Mouse (Mus musculus): Measurements from ENCODE around the gene Cbx3.
"Not testable (repeated sequence)": the region's sequence is repeated elsewhere in the genome, so short reads cannot be mapped to it uniquely, and the experiment has no call there.

Cbx3 gene

GRCm38 (mm10) chr6:51471179-51471505, 982 bp downstream of the Cbx3 start:
- DNase-seq, result no peak

DNA sequence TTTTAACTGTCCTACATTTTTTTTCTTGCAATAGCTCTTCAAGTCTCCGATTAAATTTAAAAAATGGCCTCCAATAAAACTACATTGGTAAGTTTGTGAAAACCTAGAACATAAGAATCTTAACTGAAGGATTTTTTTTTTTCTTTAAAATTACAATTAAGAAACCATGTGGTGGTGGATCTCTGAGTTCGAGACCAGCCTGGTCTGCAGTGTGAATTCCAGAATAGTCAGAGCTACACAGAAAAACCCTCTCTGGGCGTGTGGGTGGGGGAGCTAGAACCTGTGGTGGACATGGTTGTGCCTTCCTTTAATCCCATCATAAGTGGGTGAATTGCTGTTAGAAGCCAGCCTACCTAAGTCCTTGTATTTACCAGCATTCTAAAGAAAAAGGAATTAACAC, 1.6 kb downstream of the Cbx3 start:
- DNase-seq, result no peak

DNA sequence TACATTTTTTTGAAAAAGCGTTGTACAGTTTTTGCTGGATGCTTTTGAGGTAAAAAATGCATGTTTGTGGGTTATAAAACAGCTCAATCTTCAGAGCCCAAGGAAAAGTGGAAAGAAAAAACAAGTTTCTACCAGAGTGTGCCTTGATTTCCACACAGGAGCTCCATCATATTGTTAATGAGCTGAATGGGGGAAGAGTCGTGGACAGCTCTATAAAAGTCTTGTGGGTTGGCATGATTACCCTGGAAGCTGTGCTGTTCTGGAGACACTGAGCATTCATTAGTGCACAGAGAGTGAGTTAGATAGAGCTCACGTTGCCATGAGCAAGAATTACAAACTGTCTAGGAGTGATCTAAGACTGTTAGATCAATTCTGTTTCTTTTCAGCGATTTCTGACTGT, 2.1 kb downstream of the Cbx3 start:
- DNase-seq, result no peak

- DNase-seq, result no peak
Measured at GRCm38 (mm10) chr6:51479136-51479731, 9.1 kb downstream of the Cbx3 start.

GRCm38 (mm10) chr6:51481548-51481947, 11.4 kb downstream of the Cbx3 start:
- no peak for DNase-seq

DNA sequence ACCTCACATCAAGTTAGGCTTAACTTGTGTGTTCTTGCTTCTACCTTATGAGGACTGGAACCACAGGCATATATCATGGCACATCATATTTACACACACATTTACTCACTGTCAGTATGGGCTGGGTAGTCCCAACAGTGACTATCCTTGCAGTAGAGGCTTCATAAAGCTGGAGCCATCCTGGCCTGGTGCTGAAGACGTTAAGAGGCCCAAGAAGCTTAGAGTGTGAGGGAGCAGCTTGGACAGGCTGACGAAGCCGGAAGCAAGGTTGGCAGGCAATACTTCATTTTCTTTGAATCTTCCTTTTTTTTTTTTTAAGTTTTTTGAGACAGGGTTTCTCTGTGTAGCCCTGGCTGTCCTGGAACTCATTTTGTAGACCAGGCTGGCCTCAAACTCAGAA, 13.7 kb downstream of the Cbx3 start:
- DNase-seq, result no peak

GRCm38 (mm10) chr6:51484556-51484955, 14.4 kb downstream of the Cbx3 start:
- DNase-seq, result not testable (repeated sequence)

DNA sequence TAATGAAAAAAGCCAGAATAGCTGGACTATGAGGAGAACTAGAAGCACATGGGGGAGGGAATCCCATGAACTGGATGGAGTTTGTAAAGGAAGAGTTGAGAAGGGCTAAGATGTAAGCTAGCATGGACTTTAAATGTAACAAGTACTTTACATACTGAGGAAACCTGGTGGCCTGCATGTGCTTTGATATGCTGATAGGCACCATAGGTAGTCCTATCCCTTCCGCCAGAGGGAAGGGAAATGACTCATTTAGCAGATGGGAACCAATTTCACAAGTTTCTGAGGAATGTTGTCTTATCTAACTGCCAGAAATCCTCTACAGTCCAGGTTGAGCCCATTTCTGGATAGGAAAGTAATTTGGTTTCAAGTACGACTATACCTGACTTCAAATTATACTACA, 15.5 kb downstream of the Cbx3 start:
- DNase-seq, result no peak

GRCm38 (mm10) chr6:51486076-51486710, 16.0 kb downstream of the Cbx3 start:
- no peak for DNase-seq

DNA sequence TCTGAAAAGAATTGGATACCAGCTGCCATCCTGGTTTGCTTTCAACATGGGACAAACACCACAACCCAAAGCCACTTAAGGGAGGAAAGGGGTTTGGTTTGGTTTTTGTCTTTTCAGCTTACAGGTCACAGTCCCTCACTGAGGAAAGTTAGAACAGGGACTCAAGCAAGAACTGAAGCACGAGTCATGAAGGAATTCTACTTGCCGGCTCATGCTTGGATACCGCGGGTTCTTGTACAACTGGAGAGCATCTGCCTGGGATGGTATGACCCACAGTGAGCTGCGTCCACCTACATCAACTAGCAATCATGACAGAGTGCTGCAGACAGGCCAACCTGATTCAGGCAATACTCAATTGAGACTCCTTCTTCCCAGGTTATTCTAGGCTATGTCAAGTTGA, 16.6 kb downstream of the Cbx3 start:
- no peak for DNase-seq

- DNase-seq, result peak; percentile 68 to 83
Measured at GRCm38 (mm10) chr6:51489787-51490186, 19.6 kb downstream of the Cbx3 start.

GRCm38 (mm10) chr6:51497321-51498111, 27.4 kb downstream of the Cbx3 start:
- DNase-seq, result no peak

DNA sequence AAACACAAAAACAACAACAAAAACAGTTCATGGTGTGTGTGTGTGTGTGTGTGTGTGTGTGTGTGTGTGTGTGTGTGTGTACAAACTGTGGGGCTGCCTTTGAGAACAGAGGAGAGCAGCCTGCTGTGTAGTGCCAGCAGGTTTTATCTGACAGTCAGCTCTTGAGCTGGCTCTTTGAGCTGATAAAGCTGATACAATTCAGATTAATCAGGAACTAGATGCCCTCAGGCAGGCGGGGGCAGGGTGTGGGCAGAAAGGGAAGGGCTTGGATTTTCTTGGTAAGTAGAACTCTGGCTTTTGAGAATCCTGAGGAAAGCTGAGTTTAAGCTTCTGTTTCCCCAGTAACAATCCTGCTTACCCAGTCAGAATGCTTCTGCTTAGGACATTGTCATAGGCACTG, 35.5 kb downstream of the Cbx3 start:
- no peak for DNase-seq

DNA sequence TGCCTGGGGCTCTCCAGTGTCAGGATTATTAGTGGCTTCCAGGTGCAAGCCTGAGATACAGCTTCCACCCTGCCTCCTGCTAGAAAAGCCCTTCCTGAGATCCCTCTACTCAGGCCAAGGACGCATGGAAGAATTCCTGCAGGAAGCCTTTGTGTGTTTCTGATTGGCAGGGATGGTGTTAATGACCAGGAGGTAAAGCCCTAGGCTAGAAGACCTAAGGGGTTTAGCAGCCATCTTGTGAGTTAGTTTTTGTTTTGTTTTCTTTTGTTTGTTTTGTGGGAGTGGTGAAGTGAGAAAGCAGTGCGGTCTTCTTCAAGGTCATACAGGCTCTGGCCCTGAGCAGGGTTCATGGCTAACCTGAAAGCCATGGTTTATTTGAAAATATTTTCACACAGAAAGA, 37.4 kb downstream of the Cbx3 start:
- DNase-seq, result no peak

DNA sequence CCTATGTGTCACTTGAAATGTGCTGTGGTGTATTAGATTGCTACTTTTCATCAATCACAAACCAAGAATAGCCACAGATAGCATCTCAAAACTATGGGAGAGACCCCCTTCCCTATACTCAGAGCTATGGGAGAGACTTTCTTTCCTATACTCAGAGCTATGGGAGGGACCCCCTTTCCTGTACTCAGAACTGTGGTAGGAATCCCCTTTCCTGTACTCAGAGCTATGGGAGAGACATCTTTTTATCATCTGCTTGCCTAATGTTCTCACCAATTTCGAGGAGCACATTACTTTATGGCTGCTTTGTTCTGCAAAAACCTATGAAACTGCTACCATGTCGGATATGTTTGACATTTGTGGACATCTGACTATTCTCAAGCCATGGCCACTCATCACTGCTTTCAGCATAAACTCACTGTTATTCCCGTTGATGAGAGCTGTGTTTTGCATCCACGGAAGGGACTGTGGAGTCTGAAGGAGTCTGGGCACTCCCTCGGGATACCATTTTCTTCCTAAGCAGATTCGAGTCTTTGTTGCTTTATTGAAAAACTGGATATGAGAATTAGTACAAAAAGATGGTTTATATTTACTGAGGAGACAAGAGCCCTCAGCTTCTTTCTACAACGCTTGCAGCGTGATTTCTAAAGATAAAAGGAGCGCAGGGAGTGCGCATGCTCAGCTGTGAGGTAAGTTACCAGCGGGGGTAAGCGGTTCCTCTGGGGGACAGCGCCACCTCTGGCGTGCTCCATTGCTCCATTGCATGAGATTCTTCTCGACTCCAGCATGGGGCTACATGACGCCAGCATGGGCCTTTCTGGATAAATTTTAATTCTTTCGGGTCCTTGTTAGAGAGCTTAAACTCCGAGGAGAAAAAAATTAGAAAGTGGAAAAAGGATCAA, 38.8 kb downstream of the Cbx3 start:
- peak; percentile 80 to 88 for DNase-seq

GRCm38 (mm10) chr6:51510094-51510493, 39.9 kb downstream of the Cbx3 start:
- peak; percentile 51 to 74 for DNase-seq

DNA sequence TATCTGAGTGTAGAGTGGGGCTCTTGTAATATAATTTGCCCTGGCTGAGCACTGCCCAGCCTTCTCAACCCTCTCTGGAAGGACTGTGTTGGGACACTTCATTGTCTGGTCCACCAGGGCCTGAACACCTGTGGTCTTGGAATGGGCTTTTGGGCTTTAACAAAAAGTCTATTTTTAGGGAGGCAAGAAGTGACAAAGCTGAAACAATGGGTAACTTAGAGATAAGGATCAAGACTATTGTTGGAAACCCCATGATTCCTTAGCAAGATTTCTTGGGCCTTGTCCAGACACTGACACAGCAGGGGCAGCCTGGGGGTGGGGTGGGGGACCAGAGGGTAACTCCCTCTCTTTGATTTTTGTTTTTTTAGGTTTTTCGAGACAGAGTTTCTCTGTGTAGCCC, 40.8 kb downstream of the Cbx3 start:
- DNase-seq, result no peak

DNA sequence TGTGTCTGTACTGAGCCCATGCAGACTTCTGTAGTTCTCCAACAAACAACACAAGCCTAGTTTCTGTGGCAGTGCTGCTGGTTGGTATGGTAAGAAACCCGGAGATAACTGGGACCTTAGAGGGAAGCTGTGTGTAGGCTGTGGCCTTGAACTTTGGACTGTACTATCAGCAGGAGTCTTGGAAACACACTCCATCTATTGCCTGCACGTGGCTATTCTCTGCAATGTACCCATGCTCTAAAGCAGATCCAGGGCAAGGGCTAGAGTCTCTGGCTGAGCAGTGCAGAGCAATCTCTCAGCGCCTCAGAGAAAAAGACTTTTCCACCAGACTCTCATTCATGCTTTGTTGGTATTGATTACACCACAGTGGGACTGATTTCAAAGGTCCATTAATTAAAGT, 43.6 kb downstream of the Cbx3 start:
- no peak for DNase-seq

GRCm38 (mm10) chr6:51514860-51515259, 44.7 kb downstream of the Cbx3 start:
- DNase-seq, result no peak

DNA sequence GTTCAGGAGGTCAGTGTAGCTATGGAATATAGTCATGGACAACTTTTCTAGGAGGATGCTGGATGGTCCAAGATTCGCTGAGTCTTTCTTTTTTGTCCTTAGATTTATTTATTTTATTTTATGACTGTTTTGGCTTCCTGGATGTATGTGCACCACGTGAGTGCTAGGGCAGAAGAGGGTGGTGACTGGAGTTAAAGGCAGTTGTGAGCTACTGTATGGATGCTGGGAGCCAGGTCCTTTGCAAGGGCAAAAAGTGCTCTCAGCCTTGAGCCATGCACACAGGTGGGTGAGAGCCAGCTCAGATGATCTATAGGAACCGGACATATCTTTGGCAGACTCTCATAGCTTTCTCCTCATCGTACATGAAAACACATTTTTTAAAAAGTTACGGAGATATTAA, 53.1 kb downstream of the Cbx3 start:
- no peak for DNase-seq

DNA sequence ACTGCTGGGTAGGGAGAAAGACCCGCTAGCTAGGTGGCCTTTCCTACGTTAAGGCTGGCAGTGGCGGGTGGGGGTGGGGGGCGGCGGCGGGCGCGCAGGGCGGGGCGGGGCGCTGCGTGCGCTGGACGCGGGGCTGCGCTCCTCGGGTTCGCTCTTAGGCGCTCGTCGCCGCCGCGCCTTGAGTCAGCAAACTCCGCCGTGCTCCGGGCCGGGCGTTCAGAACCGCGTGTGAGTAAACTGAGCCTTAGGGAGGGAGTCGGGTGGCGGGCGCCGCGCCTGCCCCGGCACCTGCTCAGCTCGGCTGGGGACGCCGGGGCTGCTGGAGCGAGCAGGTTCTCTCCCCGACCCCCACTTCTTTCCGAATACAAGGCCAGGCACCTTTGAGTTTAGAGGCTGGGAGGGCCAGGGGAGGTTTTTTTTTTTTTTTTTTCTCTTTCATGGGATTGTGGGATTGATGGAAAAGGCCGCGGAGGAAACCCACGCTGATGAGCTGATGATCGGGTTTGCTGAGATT, 53.7 kb downstream of the Cbx3 start, which contains the start of gene Snx10:
TSS of gene Snx10 (plus strand) at position 95 of the 514 bp plus-strand sequence.
- DNase-seq, result peak; percentile 60 to 71

DNA sequence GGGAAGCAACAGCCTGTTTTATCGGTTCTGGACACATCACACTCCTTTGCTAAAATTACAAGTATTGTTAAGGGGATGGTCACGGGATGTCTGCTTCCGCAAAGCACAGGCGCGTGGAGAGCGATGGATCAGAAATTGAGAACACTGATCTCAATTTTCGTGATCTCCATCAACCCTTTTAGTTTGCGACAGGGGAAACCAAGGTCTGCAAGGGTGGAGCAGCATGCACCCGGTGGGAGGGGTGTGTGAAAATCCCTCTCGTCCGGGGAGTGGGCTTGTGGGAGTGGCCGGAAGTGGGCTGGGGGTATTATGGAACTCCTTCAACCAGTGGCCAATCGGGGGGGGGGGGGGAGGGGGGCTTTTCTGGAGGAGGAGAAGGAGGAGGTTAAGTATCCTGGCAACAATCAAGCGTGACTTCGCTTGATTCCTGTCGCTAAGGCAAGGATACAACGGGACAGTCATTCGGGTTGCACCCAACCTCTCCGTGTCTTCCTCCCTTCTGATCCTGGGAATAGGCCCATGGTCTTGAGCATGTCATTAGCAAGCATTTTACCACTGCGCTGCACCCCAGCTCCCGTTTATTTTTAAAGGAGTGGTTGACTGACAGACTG, 54.3 kb downstream of the Cbx3 start:
- peak; percentile 50 for DNase-seq
